Mouse (Mus musculus) heart, adult 2 months (tissue): ENCODE measurements around the gene Stk38.
A peak's percentile ranks its signal among the peaks of the same experiment; 100 is the strongest.

ENCODE experiments used
- CTCF ChIP-seq: fragments of 200-600 bp; IDR thresholded peaks from 2 replicates; pipeline ENCODE4 v1.8.1; 2022; ENCODE audit warnings: antibody characterized with exemption, mild to moderate bottlenecking, moderate library complexity
- POLR2A ChIP-seq: fragments of 200-500 bp; IDR thresholded peaks from 2 replicates; pipeline ENCODE4 v1.6.1; 2011; ENCODE audit warnings: mild to moderate bottlenecking, low read depth, low read length, control low read depth; ENCODE audit not compliant: insufficient read depth

GRCm38 (mm10) chr17:28930392-28931074, 77.3 kb downstream of the Stk38 start:
- TF ChIP-seq POLR2A, result 0 out of 2 replicates have a peak, but pooled peaks have one; percentile 9
- TF ChIP-seq CTCF, result peak; percentile 67
